Mouse (Mus musculus) hindbrain, embryonic 12.5 days (tissue): ENCODE results near the gene Mavs. TPM values are rescaled to one million over a fixed set of nuclear protein-coding genes. Genes with fewer than 3 reads are reported as not detected.

Experiments used
- ATAC-seq: fragments of 200-750 bp; cut with Nextera tagmentation; 2 replicates; pipeline ENCODE4 v1.8.0; 2017; ENCODE audit warnings: moderate TSS enrichment; ENCODE audit not compliant: low FRiP score
- H3K27ac ChIP-seq: fragments of 300-500 bp; sonication (generic); 2 replicates; pipeline ENCODE4 v1.5.1; 2016; ENCODE audit warnings: mild to moderate bottlenecking
- H3K27me3 ChIP-seq: fragments of 300-500 bp; sonication (generic); 2 replicates; pipeline ENCODE4 v1.6.1; 2016; ENCODE audit warnings: mild to moderate bottlenecking
- H3K36me3 ChIP-seq: fragments of 300-500 bp; sonication (generic); 2 replicates; pipeline ENCODE4 v1.6.1; 2016; ENCODE audit warnings: mild to moderate bottlenecking
- H3K4me1 ChIP-seq: fragments of 300-500 bp; sonication (generic); 2 replicates; pipeline ENCODE4 v1.6.1; 2016
- H3K4me2 ChIP-seq: fragments of 300-500 bp; sonication (generic); replicated peaks from 2 replicates; pipeline ENCODE4 v1.6.1; 2016; ENCODE audit warnings: mild to moderate bottlenecking
- H3K4me3 ChIP-seq: fragments of 300-500 bp; sonication (generic); 2 replicates; pipeline ENCODE4 v1.5.1; 2016; ENCODE audit warnings: mild to moderate bottlenecking
- H3K9ac ChIP-seq: fragments of 300-500 bp; sonication (generic); 2 replicates; pipeline ENCODE4 v1.6.1; 2016; ENCODE audit warnings: mild to moderate bottlenecking, moderate library complexity
- H3K9me3 ChIP-seq: fragments of 300-500 bp; sonication (generic); replicated peaks from 2 replicates; pipeline ENCODE4 v1.6.1; 2016; ENCODE audit warnings: mild to moderate bottlenecking
- WGBS: fragments of 180-500 bp; shearing (Covaris S2); methylation state at CpG from one replicate; pipeline ENCODE4 v1.1.7; 2016; 5-methylcytosine and 5-hydroxymethylcytosine counted together
- polyA plus RNA-seq: library from polyadenylated mRNA; unstranded; fragments of >200 nt; fragmentation: Nextera tagmentation; extraction: Ambion mirVana; gene quantifications from 2 replicates; pipeline ENCODE4 v1.2.1, GENCODE M21; 2016

Mavs gene
- polyA plus RNA-seq, 1 experiment from 2014 or later: 11.6 TPM

DNA sequence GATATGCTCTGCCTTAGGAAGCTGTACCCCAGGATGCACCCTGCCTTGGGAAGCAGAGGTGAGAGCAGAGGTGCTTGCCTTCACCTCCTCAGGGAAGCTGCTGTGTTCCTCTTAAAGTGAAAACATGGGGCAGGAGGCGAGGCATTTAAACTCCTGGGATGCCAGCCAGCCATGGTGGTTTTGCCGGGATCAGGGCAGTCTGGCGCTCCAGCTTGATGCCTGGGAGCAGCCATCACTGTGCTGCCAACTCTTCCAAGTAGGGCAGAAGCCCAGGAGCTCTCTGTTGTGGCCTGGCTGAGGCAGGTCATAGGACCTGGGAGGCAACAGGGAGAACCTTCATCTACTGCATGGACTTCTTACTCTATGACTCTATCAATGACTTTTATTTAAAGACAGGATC is 32.6 kb upstream of the Mavs start:
- Histone ChIP-seq H3K4me3 (no peak overlapping the region), H3K9me3 (no peaks in the 10 kb centered on the region), H3K4me1 (no peaks in the 10 kb centered on the region; the same call in 1 of the 2 replicates), H3K27ac (no peak overlapping the region), H3K9ac (no peak overlapping the region), H3K36me3 (peaks cover 19% of the 10 kb centered on the region), H3K27me3 (no peaks in the 10 kb centered on the region), H3K4me2 (no peak overlapping the region)
- ATAC-seq: no peak
- WGBS: 94% methylated on average over 3 of the region's 3 CpGs

DNA sequence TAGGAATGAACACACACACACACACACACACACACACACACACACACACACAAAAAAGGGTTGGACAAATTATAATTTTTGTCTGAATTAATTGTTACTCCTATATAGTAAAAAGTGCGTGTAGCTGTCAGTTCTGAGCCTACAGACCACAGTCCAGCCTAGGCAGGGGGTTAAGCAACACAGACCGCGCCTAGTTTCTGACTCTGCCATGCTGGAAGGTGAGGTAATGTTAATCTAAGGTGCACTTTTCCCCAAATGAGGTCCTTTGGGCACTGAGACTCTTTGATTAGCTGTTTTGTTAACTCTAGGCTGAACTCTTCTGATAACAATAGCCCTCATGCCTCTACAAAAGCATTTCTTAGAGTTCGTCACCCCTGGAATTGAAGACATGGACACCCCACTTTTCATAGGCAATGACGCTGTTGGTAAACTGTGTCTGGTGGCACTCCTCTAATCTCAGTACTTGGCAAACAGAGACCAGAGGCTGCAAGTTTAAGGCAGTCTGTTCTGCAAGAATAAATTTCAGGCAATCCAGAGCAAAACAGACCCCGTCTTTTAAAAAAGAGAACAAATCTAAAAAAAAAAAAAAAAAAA is 29.9 kb upstream of the Mavs start:
- Histone ChIP-seq H3K27me3 (no peaks in the 10 kb centered on the region), H3K4me1 (no peaks in the 10 kb centered on the region; the same call in 1 of the 2 replicates), H3K9ac (no peak overlapping the region), H3K9me3 (no peaks in the 10 kb centered on the region), H3K4me2 (no peak overlapping the region), H3K4me3 (no peak overlapping the region), H3K36me3 (peaks cover 6% of the 10 kb centered on the region; the same call in 1 of the 2 replicates), H3K27ac (no peak overlapping the region)
- ATAC-seq: no peak
- 92% methylated on average over 6 of the region's 6 CpGs for WGBS

DNA sequence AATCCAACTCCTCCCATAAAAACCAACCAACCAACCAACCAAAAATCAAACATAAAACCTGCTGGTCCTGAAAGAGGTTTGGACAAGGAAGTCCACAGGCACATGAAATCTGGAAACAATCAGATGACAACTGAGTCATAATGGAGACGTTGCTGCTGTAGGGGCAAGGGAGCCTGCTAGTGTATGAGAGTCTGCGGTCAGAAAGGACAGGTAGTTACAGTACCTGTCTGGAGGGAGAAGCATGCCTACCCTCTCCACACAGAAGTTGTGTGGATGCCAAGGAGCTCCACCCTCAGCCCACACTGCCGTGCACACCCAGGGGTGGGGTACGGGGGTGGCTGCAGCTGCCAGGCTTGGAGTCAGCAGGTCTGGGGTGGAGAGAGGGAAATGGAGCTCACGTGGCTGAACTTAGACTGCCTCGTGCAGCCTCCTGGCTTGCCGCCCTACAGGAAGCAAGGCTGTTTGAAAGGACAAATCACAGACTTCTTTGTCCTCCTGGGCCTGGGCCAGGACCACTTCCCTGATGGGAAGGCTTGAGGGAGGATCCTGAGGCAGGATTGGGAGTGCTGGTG is 29.4 kb upstream of the Mavs start:
- no peaks in the 10 kb centered on the region for H3K27me3 ChIP-seq
- no peak overlapping the region for H3K9ac ChIP-seq
- no peak for ATAC-seq
- H3K4me3 ChIP-seq: no peak overlapping the region
- no peaks in the 10 kb centered on the region for H3K9me3 ChIP-seq
- WGBS: 50% methylated on average over 7 of the region's 7 CpGs
- peaks cover 3% of the 10 kb centered on the region for H3K4me1 ChIP-seq
- peaks cover 6% of the 10 kb centered on the region; the same call in 1 of the 2 replicates for H3K36me3 ChIP-seq
- no peak overlapping the region for H3K4me2 ChIP-seq
- no peak overlapping the region for H3K27ac ChIP-seq

GRCm38 (mm10) chr2:131205521-131206182 is 28.2 kb upstream of the Mavs start:
- Histone ChIP-seq H3K4me1 (peaks cover 6% of the 10 kb centered on the region), H3K9me3 (no peaks in the 10 kb centered on the region), H3K27me3 (no peaks in the 10 kb centered on the region), H3K4me2 (no peak overlapping the region), H3K36me3 (no peaks in the 10 kb centered on the region), H3K4me3 (no peak overlapping the region), H3K9ac (no peak overlapping the region), H3K27ac (no peak overlapping the region)
- WGBS: 89% methylated on average over 8 of the region's 8 CpGs
- no peak for ATAC-seq

DNA sequence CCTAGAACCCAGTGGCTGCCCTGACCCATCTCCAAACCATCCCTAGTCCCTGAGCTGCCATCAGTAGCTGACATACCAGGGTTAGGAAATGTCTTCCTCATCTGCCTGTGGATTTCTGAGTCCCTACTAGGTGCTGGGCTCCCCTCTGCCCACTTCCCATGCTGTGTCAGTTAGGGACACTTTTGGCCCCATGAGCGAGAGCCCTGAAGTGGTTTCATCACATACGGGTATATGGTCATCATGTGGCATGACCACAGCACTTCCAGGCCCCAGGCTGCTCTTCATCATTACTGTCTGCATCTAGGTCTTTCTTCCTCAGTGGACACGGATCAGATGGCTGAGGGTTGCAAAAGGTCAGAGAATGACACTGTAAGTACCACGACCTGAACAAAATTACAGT is 27.1 kb upstream of the Mavs start, which contains the start of gene Ap5s1:
TSS of gene Ap5s1 (plus strand) at position 301 of the 400 bp plus-strand sequence.
- Histone ChIP-seq H3K9me3 (no peaks in the 10 kb centered on the region), H3K36me3 (no peaks in the 10 kb centered on the region), H3K27ac (no peak within 1 kb of the TSS), H3K4me2 (no peak within 1 kb of the TSS), H3K9ac (no peak within 1 kb of the TSS), H3K4me3 (no peak within 1 kb of the TSS), H3K27me3 (no peaks in the 10 kb centered on the region), H3K4me1 (peaks cover 12% of the 10 kb centered on the region)
- 79% methylated on average over 4 of the region's 4 CpGs for WGBS
- no peak for ATAC-seq

- Histone ChIP-seq H3K4me2 (no peak overlapping the region), H3K9ac (no peak overlapping the region), H3K9me3 (no peaks in the 10 kb centered on the region), H3K27me3 (no peaks in the 10 kb centered on the region), H3K4me1 (peaks cover 12% of the 10 kb centered on the region), H3K4me3 (no peak overlapping the region), H3K36me3 (peaks cover 11% of the 10 kb centered on the region), H3K27ac (no peak overlapping the region)
- WGBS: 89% methylated on average over 2 of the region's 2 CpGs
- ATAC-seq: no peak
Observed at GRCm38 (mm10) chr2:131208356-131208755, 25.5 kb upstream of the Mavs start.

- Histone ChIP-seq H3K36me3 (peaks cover 19% of the 10 kb centered on the region), H3K4me3 (peak overlapping the region; percentile 46; the same call in 1 of the 2 replicates), H3K9ac (peak overlapping the region; percentile 62), H3K4me1 (peaks cover 12% of the 10 kb centered on the region), H3K27ac (peak overlapping the region; percentile 90; the same call in 1 of the 2 replicates), H3K27me3 (no peaks in the 10 kb centered on the region), H3K4me2 (peak overlapping the region; percentile 62), H3K9me3 (no peaks in the 10 kb centered on the region)
- 77% methylated on average over 4 of the region's 4 CpGs for WGBS
- ATAC-seq: no peak
Observed at GRCm38 (mm10) chr2:131209125-131209795, 24.6 kb upstream of the Mavs start.

GRCm38 (mm10) chr2:131209969-131210792 is 23.7 kb upstream of the Mavs start:
- peak; percentile 98 for ATAC-seq

DNA sequence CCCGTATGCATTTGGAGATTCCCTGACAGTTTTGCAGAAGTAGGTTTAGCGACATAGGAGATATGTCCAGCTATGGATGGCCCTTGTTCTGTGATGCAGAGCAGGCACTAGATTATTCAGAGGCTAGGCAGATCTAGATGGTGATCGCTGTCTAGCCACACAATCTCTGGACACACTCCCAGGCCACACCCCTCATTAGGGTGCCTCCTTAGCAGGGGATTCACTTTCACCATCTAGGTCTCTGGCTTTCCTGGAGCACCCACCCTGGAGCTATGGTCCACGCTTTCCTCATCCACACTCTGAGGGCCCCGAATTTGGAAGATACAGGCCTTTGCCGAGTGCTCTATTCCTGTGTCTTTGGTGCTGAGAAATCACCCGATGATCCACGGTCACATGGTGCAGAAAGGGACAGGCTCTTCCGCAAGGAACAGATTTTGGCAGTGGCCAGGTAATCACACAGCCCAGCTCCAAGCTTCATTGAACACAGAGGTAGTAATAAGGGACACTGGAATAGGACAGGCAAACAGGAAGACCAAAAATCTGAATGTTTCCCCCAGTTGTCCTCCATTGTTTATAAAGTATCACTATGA is 22.7 kb upstream of the Mavs start:
- peak overlapping the region; percentile 46 for H3K4me3 ChIP-seq
- peaks cover 25% of the 10 kb centered on the region for H3K36me3 ChIP-seq
- H3K27ac ChIP-seq: 0 out of 2 replicates have a peak overlapping the region, but pooled peaks have one; percentile 17
- peak overlapping the region; percentile 62 for H3K4me2 ChIP-seq
- 66% methylated on average over 9 of the region's 9 CpGs for WGBS
- H3K4me1 ChIP-seq: peaks cover 12% of the 10 kb centered on the region
- no peaks in the 10 kb centered on the region for H3K27me3 ChIP-seq
- H3K9ac ChIP-seq: peak overlapping the region; percentile 62
- no peak for ATAC-seq
- H3K9me3 ChIP-seq: no peaks in the 10 kb centered on the region

More at GRCm38 (mm10) chr2:131209969-131210792, 23.7 kb upstream of the Mavs start:
- 2% methylated on average over 50 of the region's 50 CpGs for WGBS
- H3K4me3 ChIP-seq: peak overlapping the region; percentile 46
- H3K27ac ChIP-seq: peak overlapping the region; percentile 90
- H3K36me3 ChIP-seq: peaks cover 25% of the 10 kb centered on the region
- H3K27me3 ChIP-seq: no peaks in the 10 kb centered on the region
- no peaks in the 10 kb centered on the region for H3K9me3 ChIP-seq
- peak overlapping the region; percentile 62 for H3K9ac ChIP-seq
- H3K4me2 ChIP-seq: peak overlapping the region; percentile 62
- H3K4me1 ChIP-seq: peaks cover 12% of the 10 kb centered on the region

GRCm38 (mm10) chr2:131213773-131214172 is 20.1 kb upstream of the Mavs start:
- Histone ChIP-seq H3K4me1 (peaks cover 12% of the 10 kb centered on the region), H3K27me3 (no peaks in the 10 kb centered on the region), H3K36me3 (peaks cover 25% of the 10 kb centered on the region), H3K4me3 (no peak overlapping the region), H3K4me2 (no peak overlapping the region), H3K9me3 (no peaks in the 10 kb centered on the region), H3K27ac (no peak overlapping the region), H3K9ac (no peak overlapping the region)
- WGBS: 84% methylated on average over 7 of the region's 7 CpGs
- no peak for ATAC-seq
